Mouse (Mus musculus) testis, postnatal 14 days (tissue): ENCODE results near the gene Pdik1l.
A peak's percentile ranks its signal among the peaks of the same experiment; 100 is the strongest.

Source experiments
- DNase-seq: peaks from one replicate; pipeline ENCODE4 v3.0.0; 2021; ENCODE audit warnings: low spot score

Gene Pdik1l

GRCm38 (mm10) chr4:134257198-134258009 lies 30.3 kb downstream of the Pdik1l start:
- no peak for DNase-seq

GRCm38 (mm10) chr4:134256407-134257197 lies 31.1 kb downstream of the Pdik1l start:
- no peak for DNase-seq

GRCm38 (mm10) chr4:134255854-134256253 lies 31.8 kb downstream of the Pdik1l start:
- DNase-seq, result no peak

GRCm38 (mm10) chr4:134254835-134255234 lies 32.9 kb downstream of the Pdik1l start:
- DNase-seq, result no peak

- DNase-seq, result no peak
Measured at GRCm38 (mm10) chr4:134253722-134254324, 33.9 kb downstream of the Pdik1l start, which contains the start of gene Grrp1. Gene Grrp1, minus strand, starts transcription at chr4:134254106.

- no peak for DNase-seq
Measured at GRCm38 (mm10) chr4:134252911-134253721, 34.6 kb downstream of the Pdik1l start.

- no peak for DNase-seq
Measured at GRCm38 (mm10) chr4:134252131-134252910, 35.4 kb downstream of the Pdik1l start.

- DNase-seq, result no peak
Measured at GRCm38 (mm10) chr4:134251241-134252130, 36.2 kb downstream of the Pdik1l start.

- DNase-seq, result no peak
Measured at GRCm38 (mm10) chr4:134250930-134251240, 36.8 kb downstream of the Pdik1l start.

GRCm38 (mm10) chr4:134250116-134250929 lies 37.4 kb downstream of the Pdik1l start:
- DNase-seq, result no peak

GRCm38 (mm10) chr4:134249651-134250050 lies 38.0 kb downstream of the Pdik1l start:
- peak; percentile 68 for DNase-seq

GRCm38 (mm10) chr4:134246719-134247258 lies 40.9 kb downstream of the Pdik1l start, which contains the start of gene Gm30191:
Gene Gm30191, plus strand, starts transcription at chr4:134246935.
- no peak for DNase-seq

GRCm38 (mm10) chr4:134246256-134246655 lies 41.4 kb downstream of the Pdik1l start:
- no peak for DNase-seq

GRCm38 (mm10) chr4:134245148-134245843 lies 42.4 kb downstream of the Pdik1l start, which contains the start of gene Zfp593:
Gene Zfp593, minus strand, starts transcription at chr4:134245592.
- DNase-seq, result peak; percentile 95

GRCm38 (mm10) chr4:134243516-134244250 lies 44.0 kb downstream of the Pdik1l start, which contains the start of gene E130218I03Rik:
Gene E130218I03Rik, plus strand, starts transcription at chr4:134243662.
- no peak for DNase-seq

GRCm38 (mm10) chr4:134238686-134239085 lies 49.0 kb downstream of the Pdik1l start:
- no peak for DNase-seq

GRCm38 (mm10) chr4:134238279-134238651 lies 49.4 kb downstream of the Pdik1l start, which contains the start of gene Cnksr1:
Gene Cnksr1, minus strand, starts transcription at chr4:134238399.
- peak; percentile 67 for DNase-seq
